Mouse (Mus musculus) heart, postnatal 0 days (tissue): ENCODE results near the gene Wdr90. TPM values are rescaled to one million over a fixed set of nuclear protein-coding genes. Genes with fewer than 3 reads are reported as not detected.

Source experiments
- ATAC-seq: fragments of 200-750 bp; cut with Nextera tagmentation; 2 replicates; pipeline ENCODE4 v1.8.0; 2017; ENCODE audit warnings: low read depth, moderate number of reproducible peaks, moderate library complexity; ENCODE audit not compliant: insufficient read depth
- DNase-seq: peaks from one replicate; pipeline ENCODE4 v3.0.0-alpha.2; 2016; ENCODE audit warnings: low spot score
- H3K27ac ChIP-seq: fragments of 300-500 bp; sonication (generic); 2 replicates; pipeline ENCODE4 v1.5.1; 2014; ENCODE audit warnings: low read depth, mild to moderate bottlenecking
- H3K27me3 ChIP-seq: fragments of 300-500 bp; sonication (generic); 2 replicates; pipeline ENCODE4 v1.6.1; 2014; ENCODE audit warnings: low read length, mixed read lengths; ENCODE audit not compliant: control insufficient read depth, insufficient read depth
- H3K36me3 ChIP-seq: fragments of 300-500 bp; sonication (generic); replicated peaks from 2 replicates; pipeline ENCODE4 v1.6.1; 2014; ENCODE audit warnings: low read length, mixed read lengths; ENCODE audit not compliant: control insufficient read depth, insufficient read depth
- H3K4me1 ChIP-seq: fragments of 300-500 bp; sonication (generic); 2 replicates; pipeline ENCODE4 v1.6.1; 2014; ENCODE audit warnings: antibody characterized with exemption; ENCODE audit not compliant: control insufficient read depth, insufficient read depth
- H3K4me2 ChIP-seq: fragments of 300-500 bp; sonication (generic); 2 replicates; pipeline ENCODE4 v1.6.1; 2014; ENCODE audit warnings: low read depth, mild to moderate bottlenecking, low read length, moderate library complexity
- H3K4me3 ChIP-seq: fragments of 300-500 bp; sonication (generic); 2 replicates; pipeline ENCODE4 v1.5.1; 2014; ENCODE audit warnings: low read depth, low read length
- H3K9ac ChIP-seq: fragments of 300-500 bp; sonication (generic); replicated peaks from 2 replicates; pipeline ENCODE4 v1.6.1; 2014; ENCODE audit warnings: low read depth, low read length, mixed read lengths
- H3K9me3 ChIP-seq: fragments of 300-500 bp; sonication (generic); replicated peaks from 2 replicates; pipeline ENCODE4 v1.6.1; 2016; ENCODE audit warnings: low read length; ENCODE audit not compliant: control insufficient read depth
- CTCF ChIP-seq: IDR thresholded peaks from 2 replicates; pipeline ENCODE4 v1.5.1; 2016; ENCODE audit warnings: antibody characterized with exemption, control low read depth, low read depth
- EP300 ChIP-seq: IDR thresholded peaks from 2 replicates; pipeline ENCODE4 v1.6.1; 2016; ENCODE audit warnings: antibody characterized with exemption, low read depth
- WGBS: fragments of 180-500 bp; shearing (Covaris S2); extraction: QIAGEN DNeasy Blood & Tissue Kit; methylation state at CpG from one replicate; pipeline ENCODE4 v1.1.7; 2014; 5-methylcytosine and 5-hydroxymethylcytosine counted together
- polyA plus RNA-seq: library from polyadenylated mRNA; unstranded; fragments of >200 nt; fragmentation: Nextera tagmentation; extraction: Ambion mirVana; gene quantifications from 2 replicates; pipeline ENCODE4 v1.2.1, GENCODE M21; 2015
- total RNA-seq: library from RNA; depleted of rRNA; stranded (reverse); fragments of >200 nt; gene quantifications from 2 replicates; pipeline ENCODE4 v1.2.3, GENCODE M21; 2014; ENCODE audit warnings: low replicate concordance

Wdr90 gene
- total and polyA plus RNA-seq, 2 experiments from 2014 or later: 4.2 to 19.3 TPM

DNA sequence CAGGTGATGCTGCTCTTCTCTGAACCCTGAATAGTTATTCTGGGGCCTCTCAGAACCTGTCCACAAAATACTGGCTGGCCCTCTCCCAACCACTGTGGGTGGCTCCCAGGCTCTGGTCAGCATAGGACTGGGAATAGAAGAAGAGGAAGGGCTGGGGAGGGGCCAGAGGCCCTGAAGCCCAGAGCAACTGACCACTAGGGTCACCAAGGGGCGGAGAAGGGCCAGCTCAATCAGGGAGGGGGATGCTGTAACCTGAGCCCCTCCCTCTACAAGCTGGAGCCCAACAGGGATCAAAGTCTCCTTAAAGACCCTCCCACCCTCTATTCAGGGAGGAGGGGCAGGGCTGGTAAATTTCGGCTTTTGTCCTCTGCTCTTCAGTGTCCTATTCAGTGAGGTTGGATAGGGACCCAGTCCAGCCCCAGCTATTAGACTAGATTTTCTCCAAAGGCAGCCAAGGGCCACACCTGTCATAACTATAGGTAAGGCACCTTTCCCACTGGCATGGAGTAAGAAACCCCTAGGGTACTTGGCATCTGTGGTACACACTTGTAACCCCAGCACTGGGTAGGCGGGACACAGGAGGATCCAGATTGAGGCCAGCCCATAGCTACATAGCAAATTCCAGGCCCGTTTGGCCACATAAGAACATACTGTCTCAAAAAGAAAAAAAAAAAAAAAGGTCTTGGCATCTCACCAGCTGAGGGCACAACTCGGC is 19.1 kb upstream of the Wdr90 start, which contains the start of gene Wfikkn1:
TSS of gene Wfikkn1 (minus strand) at position 663 of the 715 bp plus-strand sequence.
- Histone ChIP-seq H3K9ac (no peak within 1 kb of the TSS), H3K36me3 (peaks cover 25% of the 10 kb centered on the region), H3K9me3 (no peaks in the 10 kb centered on the region), H3K4me2 (no peak within 1 kb of the TSS), H3K27me3 (no peaks in the 10 kb centered on the region), H3K4me1 (peaks cover 10% of the 10 kb centered on the region; the same call in 1 of the 2 replicates), H3K27ac (no peak within 1 kb of the TSS), H3K4me3 (no peak within 1 kb of the TSS)
- 65% methylated on average over 5 of the region's 5 CpGs for WGBS
- no peak for ATAC-seq
- no peak for TF ChIP-seq CTCF
- TF ChIP-seq EP300: no peak
- DNase-seq: no peak

DNA sequence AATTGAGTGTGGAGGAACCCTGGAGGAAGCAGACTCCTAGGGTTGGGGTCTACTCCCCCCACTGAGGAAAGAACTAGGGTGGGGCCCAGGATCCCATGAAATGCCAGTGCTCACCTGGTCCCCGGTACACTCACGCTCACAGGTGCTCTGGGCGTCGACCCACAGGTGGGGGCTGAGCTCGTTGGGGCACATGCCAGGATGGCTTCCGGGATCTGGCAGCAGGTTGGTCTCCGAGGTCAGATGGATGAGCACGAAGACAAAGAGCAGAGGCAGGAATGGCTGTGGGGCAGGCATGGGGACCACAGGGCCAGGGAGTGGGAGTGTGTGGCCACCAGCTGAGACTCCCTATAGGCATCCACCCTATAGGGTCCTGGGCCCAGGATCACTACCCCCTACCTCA is 18.4 kb upstream of the Wdr90 start:
- Histone ChIP-seq H3K4me2 (no peak overlapping the region), H3K27me3 (no peaks in the 10 kb centered on the region), H3K36me3 (peaks cover 22% of the 10 kb centered on the region), H3K9me3 (no peaks in the 10 kb centered on the region), H3K9ac (no peak overlapping the region), H3K4me1 (peaks cover 11% of the 10 kb centered on the region; the same call in 1 of the 2 replicates), H3K27ac (no peak overlapping the region), H3K4me3 (no peak overlapping the region)
- no peak for TF ChIP-seq EP300
- TF ChIP-seq CTCF: no peak
- ATAC-seq: no peak
- no peak for DNase-seq
- 86% methylated on average over 8 of the region's 8 CpGs for WGBS

DNA sequence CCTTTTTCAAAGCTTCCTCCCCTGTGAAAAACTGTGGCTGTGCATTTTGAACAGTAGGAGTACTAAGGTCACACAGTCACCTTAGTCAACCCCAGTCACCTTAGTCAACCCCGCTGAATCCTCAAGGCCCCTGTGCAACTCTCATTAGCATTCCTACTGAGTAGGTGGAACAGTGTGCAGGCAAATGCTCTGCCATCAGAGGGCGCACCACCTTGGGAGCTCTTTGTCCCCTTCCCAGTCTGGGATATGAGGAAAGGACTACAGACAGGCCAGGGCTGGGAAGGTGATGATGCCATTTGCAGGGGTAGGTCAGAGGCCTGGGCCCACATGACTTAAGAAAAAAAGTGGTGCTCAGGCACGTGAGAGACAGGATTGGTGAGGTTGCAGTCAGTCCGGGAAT is 18.0 kb upstream of the Wdr90 start:
- TF ChIP-seq CTCF (peak; percentile 27; the same call in 1 of the 2 replicates), EP300 (no peak)
- 68% methylated on average over 4 of the region's 4 CpGs for WGBS
- H3K9ac ChIP-seq: no peak overlapping the region
- H3K27me3 ChIP-seq: no peaks in the 10 kb centered on the region
- no peaks in the 10 kb centered on the region for H3K9me3 ChIP-seq
- H3K4me1 ChIP-seq: peaks cover 15% of the 10 kb centered on the region; the same call in 1 of the 2 replicates
- H3K4me3 ChIP-seq: no peak overlapping the region
- DNase-seq: no peak
- ATAC-seq: no peak
- peaks cover 18% of the 10 kb centered on the region for H3K36me3 ChIP-seq
- H3K27ac ChIP-seq: no peak overlapping the region
- no peak overlapping the region for H3K4me2 ChIP-seq

DNA sequence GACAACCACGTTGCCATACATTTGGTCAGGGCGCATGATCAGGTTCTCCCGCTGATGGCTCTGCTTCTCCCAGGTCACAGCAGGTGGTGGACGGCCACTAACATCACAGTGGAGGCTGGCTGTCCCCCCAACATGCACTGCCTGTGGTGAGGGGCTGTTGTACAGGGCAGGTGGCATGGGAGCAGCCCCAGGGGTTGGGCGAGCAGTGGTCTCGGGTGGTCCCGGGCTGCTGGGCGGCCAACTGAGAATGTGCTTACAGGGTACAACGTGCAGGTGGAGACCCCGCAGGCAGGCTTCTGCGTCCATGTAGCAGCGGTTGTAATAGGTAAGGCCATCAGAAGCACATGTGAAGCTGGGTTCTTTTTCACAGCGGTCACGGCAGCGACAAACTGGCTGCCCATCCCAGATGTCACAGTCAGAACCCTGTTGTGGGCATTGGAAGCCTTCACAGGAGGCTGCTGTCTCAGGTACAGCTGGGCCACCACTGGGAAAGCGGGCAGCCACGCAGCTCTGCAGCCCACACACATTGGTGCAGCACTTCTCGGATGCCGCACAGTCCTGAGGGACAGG is 17.4 kb upstream of the Wdr90 start:
- DNase-seq (no peak), ATAC-seq (no peak)
- no peak overlapping the region for H3K4me3 ChIP-seq
- WGBS: 94% methylated on average over 19 of the region's 19 CpGs
- H3K4me2 ChIP-seq: no peak overlapping the region
- no peak overlapping the region for H3K27ac ChIP-seq
- no peaks in the 10 kb centered on the region for H3K27me3 ChIP-seq
- peaks cover 14% of the 10 kb centered on the region for H3K36me3 ChIP-seq
- H3K9me3 ChIP-seq: no peaks in the 10 kb centered on the region
- TF ChIP-seq CTCF (no peak), EP300 (no peak)
- peaks cover 18% of the 10 kb centered on the region; the same call in 1 of the 2 replicates for H3K4me1 ChIP-seq
- H3K9ac ChIP-seq: no peak overlapping the region

DNA sequence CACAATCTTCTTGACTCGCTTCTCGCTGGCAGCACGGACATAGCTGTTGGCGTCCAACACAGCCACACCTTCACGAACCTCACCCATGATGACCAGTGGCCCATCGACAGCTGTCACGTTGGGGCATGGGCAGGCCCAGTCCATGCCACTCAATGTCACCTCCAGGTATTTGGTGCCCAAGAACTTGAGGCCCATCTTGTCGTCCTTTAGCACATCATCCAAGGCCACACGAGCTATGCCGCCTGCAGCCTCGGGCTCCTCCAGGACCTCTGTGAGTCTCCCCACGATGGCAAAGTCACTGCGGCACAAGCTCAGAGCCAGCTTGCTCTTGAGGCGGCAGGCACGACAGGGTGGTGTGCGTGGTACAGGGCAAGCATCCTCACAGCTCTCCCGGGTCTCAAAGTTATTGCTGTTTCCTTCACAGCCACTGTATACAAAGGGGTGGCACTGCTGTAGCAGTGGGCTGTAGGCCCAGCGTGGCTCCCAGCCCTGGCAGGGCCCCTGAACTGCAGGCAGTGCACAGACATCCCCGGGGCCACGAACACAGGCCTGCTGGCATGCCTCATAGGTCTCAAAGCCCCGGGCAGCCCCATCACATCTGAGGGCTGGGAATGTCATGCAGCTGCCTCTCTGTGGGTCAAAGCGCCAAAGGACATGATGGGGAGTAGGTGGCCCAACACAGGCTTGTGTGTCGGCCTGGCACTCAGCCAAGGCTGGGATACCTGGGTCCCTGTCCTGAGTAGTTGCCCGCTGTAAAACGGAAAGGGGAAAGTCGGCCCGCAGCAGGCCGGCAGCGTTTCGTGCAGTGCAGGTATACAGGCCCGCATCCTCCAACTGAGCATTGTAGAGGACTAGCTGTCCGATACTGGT is 16.7 kb upstream of the Wdr90 start:
- Histone ChIP-seq H3K4me1 (peaks cover 18% of the 10 kb centered on the region; the same call in 1 of the 2 replicates), H3K9me3 (no peaks in the 10 kb centered on the region), H3K36me3 (peaks cover 7% of the 10 kb centered on the region; the same call in 1 of the 2 replicates), H3K27ac (no peak overlapping the region), H3K4me2 (no peak overlapping the region), H3K27me3 (no peaks in the 10 kb centered on the region), H3K4me3 (no peak overlapping the region), H3K9ac (no peak overlapping the region)
- WGBS: 90% methylated on average over 32 of the region's 32 CpGs
- ATAC-seq (no peak), DNase-seq (no peak)
- TF ChIP-seq CTCF (no peak), EP300 (no peak)
